Mouse (Mus musculus) megakaryocyte, embryonic 14.5 days (primary cell): ENCODE results near the gene P4htm. TPM values are rescaled to one million over a fixed set of nuclear protein-coding genes. Genes with fewer than 3 reads are reported as not detected.

Experiments
- H3K27me3 ChIP-seq: replicated peaks from 2 replicates; pipeline ENCODE3; 2012; ENCODE audit warnings: inconsistent platforms
- H3K36me3 ChIP-seq: replicated peaks from 2 replicates; pipeline ENCODE3; 2012; ENCODE audit warnings: low read length, inconsistent platforms, mixed read lengths
- H3K4me1 ChIP-seq: 2 replicates; pipeline ENCODE4 v1.6.1; 2012; ENCODE audit warnings: inconsistent platforms
- H3K4me3 ChIP-seq: replicated peaks from 2 replicates; pipeline ENCODE3; 2012; ENCODE audit warnings: moderate library complexity, mild to moderate bottlenecking, inconsistent platforms
- H3K9me3 ChIP-seq: 2 replicates; pipeline ENCODE4 v1.6.1; 2012; ENCODE audit warnings: inconsistent platforms
- FLI1 ChIP-seq: IDR thresholded peaks from 2 replicates; pipeline ENCODE4 v1.6.1; 2012; ENCODE audit warnings: low read length, inconsistent platforms, mixed read lengths
- GATA1 ChIP-seq: IDR thresholded peaks from 3 replicates; pipeline ENCODE4 v1.6.1; 2012; ENCODE audit warnings: mixed read lengths, low read length, inconsistent platforms, borderline replicate concordance
- polyA plus RNA-seq: library from polyadenylated mRNA; stranded (reverse); fragments of >175 nt; gene quantifications from 2 replicates; pipeline ENCODE4 v1.2.3, GENCODE M21; 2012; ENCODE audit warnings: low replicate concordance; ENCODE audit not compliant: insufficient read depth

P4htm gene
- 1.8 and 2.8 TPM in 2 replicates for polyA plus RNA-seq

DNA sequence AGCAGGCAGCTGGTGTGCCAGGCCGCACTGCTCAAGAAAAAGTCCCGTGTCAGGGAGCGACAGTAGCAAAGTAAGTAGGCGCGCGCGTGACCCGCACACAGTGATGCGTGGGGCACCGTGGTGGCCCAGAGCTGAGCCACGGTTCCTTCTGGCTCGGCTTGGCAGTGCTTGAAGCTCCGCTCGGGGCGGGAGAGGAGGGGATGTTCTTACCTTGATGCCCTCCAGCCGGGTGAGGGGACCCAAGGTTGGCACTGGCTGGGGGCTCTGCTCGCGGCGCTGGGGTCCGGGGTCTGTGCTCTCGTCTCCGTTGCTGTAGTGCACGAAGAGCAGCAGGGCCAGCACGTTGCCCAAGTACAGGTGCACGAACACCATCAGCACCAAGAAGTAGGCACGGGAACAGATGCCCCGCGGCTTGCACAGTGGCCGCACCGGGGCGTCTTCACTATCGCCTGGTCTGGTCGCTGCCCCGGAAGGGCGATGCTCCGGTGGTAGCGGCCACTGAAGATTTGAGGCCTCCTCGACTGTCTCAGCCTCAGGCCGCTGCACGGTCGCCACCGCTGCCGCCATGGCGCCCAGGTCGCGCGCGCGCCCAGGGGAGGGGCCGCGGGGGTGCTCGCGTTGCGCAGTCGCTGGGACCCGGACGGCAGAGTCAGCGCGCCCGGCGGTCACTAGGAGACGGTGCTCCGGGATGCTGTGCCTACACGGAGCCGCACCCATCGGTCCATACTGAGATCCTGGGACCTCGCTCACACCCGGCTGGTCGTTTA lies at the start of gene P4htm:
TSS of gene P4htm (minus strand) at position 670 of the 767 bp plus-strand sequence.
- H3K9me3 ChIP-seq, result no peaks in the 10 kb centered on the region
- H3K4me3 ChIP-seq, result peak within 1 kb of the TSS; percentile 93
- peaks cover 33% of the 10 kb centered on the region for H3K4me1 ChIP-seq
- H3K27me3 ChIP-seq, result peaks cover 7% of the 10 kb centered on the region
- peaks cover 13% of the 10 kb centered on the region for H3K36me3 ChIP-seq
- TF ChIP-seq GATA1 (no peak), FLI1 (no peak)

DNA sequence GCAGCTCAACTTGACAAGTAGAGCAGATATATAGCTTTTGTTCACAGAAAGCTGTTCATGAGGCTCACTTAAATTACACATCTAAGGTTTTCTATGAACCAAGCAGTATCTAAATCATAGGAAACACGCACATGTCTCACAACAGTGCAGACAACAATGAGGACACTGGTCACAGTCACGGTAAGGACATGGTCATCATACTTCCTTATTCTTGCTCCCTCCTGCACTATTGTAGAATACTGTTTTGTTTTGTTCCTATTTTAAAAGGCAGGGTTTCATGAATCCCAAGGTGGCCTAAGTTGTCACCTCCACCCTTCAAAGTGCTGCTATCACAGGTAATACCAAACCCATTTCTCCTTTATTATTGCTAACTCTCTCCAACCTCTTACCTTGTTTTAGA lies 42.4 kb upstream of the P4htm start:
- Histone ChIP-seq H3K9me3 (no peaks in the 10 kb centered on the region), H3K27me3 (no peaks in the 10 kb centered on the region), H3K4me1 (peaks cover 66% of the 10 kb centered on the region), H3K36me3 (peaks cover 84% of the 10 kb centered on the region), H3K4me3 (no peak overlapping the region)
- TF ChIP-seq FLI1 (no peak), GATA1 (no peak)

DNA sequence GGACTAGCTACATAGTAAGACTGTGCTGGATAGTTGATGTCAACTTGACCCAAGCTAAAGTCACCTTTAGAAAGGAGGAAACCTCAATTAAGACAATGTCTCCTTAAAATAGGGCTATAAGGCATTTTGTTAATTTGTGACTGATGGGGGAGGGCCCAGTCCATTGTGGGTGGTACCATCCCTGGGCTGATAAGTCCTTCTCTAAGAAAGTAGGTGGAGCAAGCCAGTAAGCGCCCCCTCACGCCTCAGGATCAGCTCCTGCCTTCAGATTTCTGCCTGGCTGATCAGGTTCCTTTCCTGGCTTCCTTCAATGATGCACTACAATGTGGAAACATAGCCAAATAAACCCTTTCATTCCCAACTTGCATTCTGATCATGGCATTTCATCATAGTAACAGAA lies 37.9 kb upstream of the P4htm start:
- Histone ChIP-seq H3K36me3 (peaks cover 79% of the 10 kb centered on the region), H3K4me3 (no peak overlapping the region), H3K4me1 (peaks cover 90% of the 10 kb centered on the region), H3K9me3 (no peaks in the 10 kb centered on the region), H3K27me3 (no peaks in the 10 kb centered on the region)
- TF ChIP-seq GATA1 (no peak), FLI1 (no peak)

DNA sequence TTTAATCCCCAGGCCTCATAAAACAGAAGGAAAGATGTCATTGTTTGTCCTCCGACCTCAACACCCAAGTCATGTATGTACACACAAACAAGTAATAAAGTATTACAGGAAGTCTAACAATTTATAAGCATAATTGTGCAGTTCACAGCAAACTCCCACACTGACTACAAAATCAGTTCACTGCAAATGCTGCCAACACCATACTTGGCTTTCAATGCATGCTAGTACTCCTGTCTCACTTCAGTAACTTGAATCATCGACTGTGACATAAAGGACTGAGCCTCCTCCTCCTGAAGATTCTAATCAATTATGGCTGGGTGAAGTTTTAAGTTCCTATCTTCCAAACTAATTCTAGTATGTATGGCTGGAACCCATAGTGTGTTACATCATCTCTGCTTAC lies 36.4 kb upstream of the P4htm start:
- H3K9me3 ChIP-seq, result no peaks in the 10 kb centered on the region
- no peak overlapping the region for H3K4me3 ChIP-seq
- H3K4me1 ChIP-seq, result peaks cover 90% of the 10 kb centered on the region
- H3K27me3 ChIP-seq, result no peaks in the 10 kb centered on the region
- peaks cover 78% of the 10 kb centered on the region for H3K36me3 ChIP-seq
- TF ChIP-seq GATA1 (no peak), FLI1 (no peak)

DNA sequence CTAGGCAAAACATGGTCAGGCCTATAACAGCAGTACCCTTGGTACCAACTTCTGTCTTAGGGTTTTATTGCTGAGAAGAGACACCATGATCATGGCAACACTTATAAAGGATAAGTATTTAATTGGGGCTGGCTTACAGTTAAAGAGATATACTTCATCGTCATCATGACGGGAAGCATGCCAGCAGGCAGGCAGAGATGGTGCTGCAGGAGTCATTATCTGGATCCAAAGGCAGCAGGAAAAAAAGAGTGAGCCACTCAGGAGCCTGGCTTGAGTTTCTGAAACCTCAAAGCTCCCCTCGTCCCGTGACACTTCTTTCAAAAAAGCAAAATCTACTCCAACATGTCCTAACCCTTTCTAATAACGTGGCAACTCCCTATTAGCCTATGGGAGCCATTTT lies 34.9 kb upstream of the P4htm start:
- Histone ChIP-seq H3K4me1 (peaks cover 93% of the 10 kb centered on the region), H3K9me3 (no peaks in the 10 kb centered on the region), H3K4me3 (no peak overlapping the region), H3K27me3 (no peaks in the 10 kb centered on the region), H3K36me3 (peaks cover 79% of the 10 kb centered on the region)
- TF ChIP-seq GATA1, result no peak
- no peak for TF ChIP-seq FLI1

DNA sequence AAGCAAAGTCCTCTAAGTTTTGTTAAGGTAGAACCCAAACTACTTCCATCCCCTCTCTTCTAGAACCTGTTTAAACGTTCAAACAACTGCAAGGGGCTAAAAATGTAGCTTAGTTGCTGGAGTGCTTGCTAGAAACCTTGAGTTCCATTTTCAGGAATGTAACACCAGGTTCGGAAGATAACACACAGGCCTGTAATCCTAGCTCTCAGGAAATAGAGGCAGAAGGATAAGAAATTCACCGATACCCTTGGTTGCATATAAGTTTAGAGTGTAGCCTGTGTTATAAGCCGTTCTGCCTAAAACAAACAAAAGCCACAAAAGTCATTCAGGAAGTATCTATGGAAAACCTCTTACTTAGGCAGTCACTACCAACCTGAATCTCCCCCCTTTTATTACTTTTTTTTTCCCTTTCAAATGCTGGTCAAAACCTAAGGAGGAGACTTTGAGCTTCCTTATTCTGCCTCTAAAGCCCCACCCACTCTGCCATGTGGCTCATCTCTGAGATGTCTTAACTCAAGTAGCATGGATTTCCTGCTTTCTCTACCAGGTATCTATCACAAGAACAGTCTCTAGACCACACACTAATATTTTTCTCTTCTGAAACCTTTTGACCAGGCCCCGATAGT lies 34.3 kb upstream of the P4htm start:
- Histone ChIP-seq H3K27me3 (no peaks in the 10 kb centered on the region), H3K36me3 (peaks cover 80% of the 10 kb centered on the region), H3K4me3 (peak overlapping the region; percentile 38), H3K4me1 (peaks cover 95% of the 10 kb centered on the region), H3K9me3 (no peaks in the 10 kb centered on the region)
- no peak for TF ChIP-seq GATA1
- TF ChIP-seq FLI1, result no peak

DNA sequence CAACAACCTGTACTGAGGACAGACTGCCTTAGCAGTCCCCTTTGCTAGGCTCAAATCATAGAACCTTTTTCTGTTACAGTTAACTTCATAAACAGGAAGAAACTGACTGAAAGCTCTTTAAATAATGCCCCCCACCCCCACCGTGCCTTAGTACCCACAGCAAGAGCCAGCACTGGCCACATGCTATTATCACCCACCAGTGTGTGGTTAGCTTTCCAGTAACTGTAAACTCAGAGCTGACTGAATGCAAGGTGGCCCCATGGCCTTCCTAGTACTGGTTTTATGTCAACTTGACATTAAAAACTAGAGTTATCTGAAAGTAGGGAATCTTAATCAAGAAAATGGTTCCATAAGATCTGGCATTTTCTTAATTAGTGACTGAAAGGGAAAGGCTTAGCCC lies 33.2 kb upstream of the P4htm start:
- H3K36me3 ChIP-seq, result peaks cover 81% of the 10 kb centered on the region
- H3K4me1 ChIP-seq, result peaks cover 98% of the 10 kb centered on the region
- peak overlapping the region; percentile 79 for H3K4me3 ChIP-seq
- no peaks in the 10 kb centered on the region for H3K9me3 ChIP-seq
- TF ChIP-seq GATA1, result no peak
- TF ChIP-seq FLI1, result no peak
- no peaks in the 10 kb centered on the region for H3K27me3 ChIP-seq

DNA sequence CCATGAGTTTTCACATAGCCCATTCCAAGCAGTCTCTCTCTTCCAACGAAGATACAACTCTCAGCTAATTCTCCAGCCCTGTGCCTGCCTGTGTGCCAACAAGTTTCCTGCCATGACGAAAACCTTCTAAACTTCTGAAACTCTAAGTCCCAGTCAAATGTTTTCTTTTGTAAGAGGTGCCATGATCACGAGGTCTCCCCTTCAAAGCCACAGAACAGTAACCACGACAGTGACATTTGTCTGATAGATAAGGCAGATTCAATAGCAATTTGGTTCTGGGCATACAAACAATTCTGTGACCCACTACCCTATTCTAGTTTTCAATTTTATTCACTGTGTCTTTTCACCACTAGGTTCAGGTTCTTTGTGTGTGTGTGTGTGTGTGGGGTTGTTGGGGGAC lies 30.7 kb upstream of the P4htm start:
- peaks cover 72% of the 10 kb centered on the region for H3K36me3 ChIP-seq
- TF ChIP-seq GATA1 (no peak), FLI1 (no peak)
- H3K9me3 ChIP-seq, result no peaks in the 10 kb centered on the region
- peaks cover 85% of the 10 kb centered on the region for H3K4me1 ChIP-seq
- no peak overlapping the region for H3K4me3 ChIP-seq
- no peaks in the 10 kb centered on the region for H3K27me3 ChIP-seq

DNA sequence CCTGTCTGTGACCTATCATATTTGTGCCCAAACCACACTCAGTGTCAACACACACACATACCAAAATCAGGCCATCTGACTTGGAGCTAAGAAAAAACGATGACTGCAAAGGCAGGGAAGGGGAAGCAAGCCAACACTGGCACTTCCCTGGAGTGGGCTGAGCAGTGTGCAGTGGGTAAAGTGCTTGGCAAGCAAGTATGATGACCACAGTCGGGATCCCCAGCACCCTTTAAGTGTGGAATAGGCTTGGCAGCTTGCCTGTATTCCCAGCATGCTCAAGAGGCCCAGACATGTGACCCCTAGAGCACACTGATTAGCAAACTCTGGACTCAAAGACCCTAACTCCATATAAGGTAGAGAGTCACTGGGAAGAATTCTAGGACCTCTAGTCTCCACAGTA lies 29.0 kb upstream of the P4htm start:
- Histone ChIP-seq H3K4me1 (peaks cover 74% of the 10 kb centered on the region), H3K4me3 (peak overlapping the region; percentile 54), H3K9me3 (no peaks in the 10 kb centered on the region), H3K36me3 (peaks cover 68% of the 10 kb centered on the region), H3K27me3 (no peaks in the 10 kb centered on the region)
- TF ChIP-seq FLI1 (no peak), GATA1 (no peak)

DNA sequence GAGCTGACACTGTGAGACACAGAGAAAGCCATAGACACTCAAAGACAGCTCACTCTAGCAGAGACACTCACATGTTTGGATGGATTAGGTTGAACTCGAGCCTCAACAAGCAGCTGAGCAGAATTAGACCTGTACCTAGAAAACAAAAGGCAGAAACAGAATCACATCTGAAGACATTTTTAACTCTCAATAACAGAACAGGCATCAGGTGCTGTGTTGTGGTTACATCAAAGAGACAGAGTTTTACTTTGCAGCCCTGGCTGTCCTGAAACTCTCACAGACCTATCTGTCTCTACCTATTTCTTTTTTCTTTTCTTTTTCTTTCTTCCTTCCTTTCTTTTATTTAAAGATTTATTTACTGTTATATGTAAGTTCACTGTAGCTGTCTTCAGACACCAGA lies 19.8 kb upstream of the P4htm start:
- H3K4me3 ChIP-seq, result no peak overlapping the region
- no peaks in the 10 kb centered on the region for H3K27me3 ChIP-seq
- H3K36me3 ChIP-seq, result peaks cover 98% of the 10 kb centered on the region
- no peaks in the 10 kb centered on the region for H3K9me3 ChIP-seq
- no peak for TF ChIP-seq FLI1
- TF ChIP-seq GATA1, result no peak
- peaks cover 16% of the 10 kb centered on the region; the same call in 1 of the 2 replicates for H3K4me1 ChIP-seq
